Mouse (Mus musculus) v-Abl transformed pro-B cells (cell line): ENCODE measurements around the gene Cux2.

ENCODE experiments used
- in situ Hi-C, 2 experiments: fragments of 400-800 bp; cut with MboI; formaldehyde crosslinking; loops; one replicate each; pipeline ENCODE4 v1.15.1; 2025; ENCODE audit not compliant: unreplicated experiment in 2 of 2

The Cux2 gene

DNA sequence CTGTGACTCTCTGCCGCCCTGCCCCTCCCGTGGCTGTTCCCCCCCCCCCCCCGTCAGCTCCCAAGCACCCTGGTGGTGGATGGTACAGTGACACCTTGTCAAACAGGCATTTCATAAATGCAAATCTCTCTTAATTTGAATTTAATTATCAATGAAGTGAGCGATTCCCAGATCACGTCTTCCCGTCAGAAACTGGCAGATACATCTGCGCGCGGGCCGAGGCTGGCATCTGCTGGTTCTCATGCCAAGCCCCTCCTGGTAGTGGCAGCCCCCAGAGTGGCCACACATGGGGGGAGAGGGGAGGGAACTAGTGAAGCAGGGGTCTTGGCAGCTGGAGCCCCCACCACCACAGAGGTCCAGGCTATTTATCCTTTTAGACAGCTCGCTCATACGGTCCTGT, 73.6 kb downstream of the Cux2 start:
- in situ Hi-C loops: no loop called here

DNA sequence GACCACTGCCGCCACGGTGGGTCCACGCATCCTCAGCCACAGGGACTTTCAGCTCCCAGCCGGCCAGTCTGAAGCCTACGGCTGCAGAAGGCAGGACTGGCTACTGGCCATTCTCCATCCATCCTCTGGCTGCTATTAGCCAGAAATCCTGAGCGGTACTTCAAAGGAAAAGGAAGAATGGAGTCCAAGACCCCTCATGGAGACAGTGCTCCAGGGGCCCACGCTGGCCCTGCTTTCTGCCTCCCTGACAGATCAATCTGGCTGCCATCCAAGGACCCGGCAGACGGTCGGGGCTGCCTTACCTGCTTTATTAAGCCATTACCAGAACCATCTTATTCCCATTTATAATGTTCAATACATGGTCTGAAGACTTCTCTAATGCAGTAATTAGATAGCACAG, 76.4 kb downstream of the Cux2 start:
- in situ Hi-C loops: no loop called here

DNA sequence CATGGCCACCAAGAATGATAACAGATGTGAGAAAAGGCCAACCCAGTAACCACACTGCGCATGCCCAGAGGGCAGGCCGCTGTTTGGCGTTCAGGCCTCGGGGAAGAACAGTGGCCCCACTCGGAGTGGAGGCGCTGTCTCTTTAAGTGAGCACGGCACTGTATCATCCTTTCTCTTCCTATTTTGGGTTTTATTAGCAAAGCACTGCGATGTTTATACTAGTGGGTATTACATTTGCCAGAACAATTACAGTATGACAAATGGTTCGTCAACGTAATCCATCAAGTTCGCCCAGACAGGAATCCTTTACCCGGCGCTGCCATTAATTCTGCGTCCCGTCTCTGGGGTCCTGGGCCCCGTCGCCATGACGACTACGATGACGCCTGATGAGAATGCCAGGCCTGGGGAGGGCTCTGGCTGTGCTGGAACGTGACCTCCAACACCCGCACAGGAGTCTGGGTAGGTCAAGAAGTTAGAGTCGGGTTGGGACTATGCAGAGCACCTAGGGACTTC, 77.2 kb downstream of the Cux2 start:
- in situ Hi-C loops: no loop called here

DNA sequence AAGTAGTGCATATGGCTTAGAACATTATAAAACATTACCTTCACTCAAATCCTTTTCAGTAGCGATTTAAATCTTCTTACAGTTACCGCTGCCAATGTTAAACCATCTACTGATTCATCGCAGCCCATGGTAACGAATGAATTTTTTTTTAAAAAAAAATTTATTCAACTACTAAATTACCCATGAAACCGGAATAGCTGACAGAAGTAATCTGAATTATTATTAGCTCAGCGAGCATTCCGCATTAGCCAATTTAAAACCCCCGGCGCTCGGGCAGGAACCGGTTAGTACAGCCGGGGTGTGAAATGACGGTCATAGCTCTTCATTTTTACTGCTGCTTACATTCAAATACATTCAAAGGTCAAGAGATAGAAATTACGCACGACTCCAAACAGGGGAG, 80.9 kb downstream of the Cux2 start:
- in situ Hi-C loops: no loop called here

DNA sequence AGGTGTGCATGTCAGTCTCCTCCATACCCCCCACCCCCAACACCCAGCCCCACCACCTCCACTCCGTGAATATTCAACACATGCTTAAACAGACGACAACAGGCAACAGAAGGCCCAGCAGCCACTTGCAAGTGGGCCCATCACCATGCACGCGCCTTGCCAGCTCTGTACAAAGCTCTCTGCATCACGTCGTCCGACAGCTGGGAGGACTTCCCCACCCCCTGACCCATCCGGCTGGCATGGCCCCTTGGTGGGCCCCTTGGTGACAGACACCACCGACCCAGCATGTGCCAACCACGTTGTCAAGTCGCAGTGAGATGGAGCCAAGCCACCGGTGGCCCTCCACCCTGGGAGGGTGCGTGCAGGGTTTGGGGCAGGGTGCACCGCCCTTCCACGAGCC, 81.5 kb downstream of the Cux2 start:
- in situ Hi-C loops: no loop called here

DNA sequence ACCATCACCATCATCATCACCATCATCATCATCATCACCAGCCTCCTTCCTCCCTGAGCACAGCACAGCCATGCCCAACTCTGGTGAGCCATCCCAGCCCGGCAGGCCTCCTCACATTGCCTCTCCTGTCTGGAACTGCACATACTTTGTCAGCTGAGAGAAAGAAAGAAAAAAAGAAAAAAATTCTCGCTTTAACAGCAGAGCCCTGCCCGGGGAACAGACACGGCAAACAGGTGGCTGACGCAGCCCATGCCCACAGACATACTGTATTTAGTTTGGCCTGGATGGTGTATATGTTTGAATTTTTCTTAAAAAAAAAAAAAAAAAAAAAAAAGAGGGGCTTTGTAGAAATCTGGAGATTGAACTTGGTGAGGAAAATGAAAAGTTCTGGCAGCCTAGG, 82.4 kb downstream of the Cux2 start:
- in situ Hi-C loops: no loop called here

DNA sequence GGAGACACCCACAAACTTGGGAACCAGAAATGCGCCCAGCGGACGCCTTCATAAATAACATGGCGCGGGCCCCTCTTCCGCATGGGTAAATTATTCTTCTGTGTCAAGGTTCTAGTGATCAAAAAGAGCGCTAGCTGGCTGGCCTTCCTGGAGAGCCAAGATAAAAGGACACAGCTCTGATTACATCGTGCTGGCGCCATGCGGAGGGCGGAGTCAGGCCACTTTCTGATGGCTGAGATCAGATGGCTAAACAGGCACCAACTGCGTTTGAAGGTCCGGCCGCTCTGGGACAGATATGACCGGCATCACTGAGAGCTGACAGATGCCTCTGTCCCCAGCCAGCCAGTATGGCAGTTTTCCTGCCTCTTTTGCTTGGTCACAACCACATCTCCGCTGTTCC, 83.0 kb downstream of the Cux2 start:
- in situ Hi-C loops: no loop called here

DNA sequence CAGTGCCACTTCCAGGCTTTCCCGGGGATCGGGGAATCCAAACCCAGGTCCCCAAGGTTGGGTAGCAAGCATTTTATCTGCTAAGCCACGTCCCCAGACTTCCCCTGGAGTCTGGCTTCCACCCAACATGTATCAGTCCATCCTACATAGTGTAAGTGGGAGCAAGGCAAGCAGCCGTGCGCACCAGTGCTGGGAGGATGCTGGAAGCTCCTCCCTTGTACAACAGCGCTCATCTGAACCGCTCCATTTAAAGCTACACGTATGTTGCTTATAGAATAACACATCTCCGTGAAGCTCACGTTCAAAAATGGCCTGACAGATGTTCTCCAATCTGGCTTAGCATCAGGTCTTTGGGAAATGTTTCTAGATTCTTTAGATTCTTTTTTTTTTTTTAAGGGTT, 86.9 kb downstream of the Cux2 start:
- in situ Hi-C loops: no loop called here

DNA sequence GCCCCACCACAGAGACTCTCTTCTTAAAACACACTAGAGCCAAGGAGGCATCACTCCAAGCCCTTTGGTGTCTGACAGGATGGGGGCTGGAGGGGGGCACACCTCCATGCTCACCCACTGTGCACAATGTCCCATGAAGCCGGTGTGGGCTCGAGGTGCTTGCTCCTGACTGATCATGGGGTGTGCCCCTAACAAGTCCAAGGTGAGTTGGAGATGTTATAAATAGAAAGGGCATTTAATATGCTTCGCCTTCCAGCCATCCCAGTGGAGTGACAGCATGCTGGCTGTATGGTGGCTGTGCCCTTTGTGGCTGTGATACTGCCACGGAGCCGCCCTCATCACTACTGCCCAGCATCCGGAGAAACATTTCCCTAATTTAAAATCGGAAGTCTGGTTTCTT, 87.5 kb downstream of the Cux2 start:
- in situ Hi-C loops: no loop called here

DNA sequence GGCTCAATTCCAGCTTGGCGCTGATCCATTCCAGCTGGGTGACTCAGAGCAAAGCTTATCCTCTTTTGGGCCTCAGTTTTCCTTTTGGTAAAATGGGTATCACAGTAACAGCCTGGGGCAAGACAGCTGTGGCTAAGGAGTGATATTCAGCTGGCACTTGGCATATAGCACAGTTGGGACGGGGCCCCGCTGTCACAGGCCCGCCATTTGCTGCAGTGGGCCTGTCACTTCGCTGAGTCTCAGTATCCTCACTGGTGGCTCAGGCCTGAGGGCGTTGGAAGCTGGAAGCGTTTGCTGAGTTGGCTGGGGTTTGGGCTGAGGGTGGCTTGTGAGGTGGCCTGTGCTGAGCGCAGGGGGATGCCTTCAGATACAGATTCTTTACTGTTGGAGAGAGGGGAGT, 88.6 kb downstream of the Cux2 start:
- in situ Hi-C loops: no loop called here

DNA sequence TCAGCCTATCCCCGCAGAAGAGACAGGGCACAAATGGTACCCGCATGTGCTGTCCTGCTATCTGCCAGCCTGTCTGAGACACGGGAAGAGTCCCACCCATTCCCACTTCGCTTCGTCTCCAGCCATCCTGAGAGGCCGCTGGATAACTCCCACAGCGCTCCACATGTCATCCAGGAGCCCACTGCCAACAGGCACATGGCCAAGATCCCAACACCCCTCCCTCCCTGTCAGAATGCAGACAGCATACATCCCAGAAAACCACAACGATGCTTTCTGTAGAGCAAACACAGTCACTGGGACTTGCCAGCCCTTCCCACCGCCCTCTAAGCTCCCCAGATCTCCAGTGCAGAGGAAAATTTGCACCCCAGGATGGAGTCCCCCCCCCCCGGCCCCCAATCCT, 90.2 kb downstream of the Cux2 start:
- in situ Hi-C loops: no loop called here

DNA sequence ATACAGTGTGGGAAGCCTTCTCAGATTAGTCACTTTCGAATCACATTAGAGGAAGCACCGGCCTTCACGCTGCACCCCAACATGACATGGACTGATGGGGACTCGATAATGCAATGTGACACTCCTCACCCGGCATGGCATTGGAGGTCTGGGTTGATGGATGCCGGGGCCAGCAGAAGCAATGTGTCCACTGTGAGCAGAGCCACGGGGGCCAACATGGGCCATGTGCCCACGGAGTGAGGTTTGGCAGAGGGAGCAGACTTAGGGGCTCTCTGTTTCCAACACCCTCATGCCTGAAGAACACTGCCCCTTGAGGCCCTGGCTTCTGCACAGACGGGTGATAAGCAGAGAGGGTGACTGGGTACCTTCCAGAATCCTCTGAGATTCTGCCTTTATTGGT, 91.4 kb downstream of the Cux2 start:
- in situ Hi-C loops: no loop called here

DNA sequence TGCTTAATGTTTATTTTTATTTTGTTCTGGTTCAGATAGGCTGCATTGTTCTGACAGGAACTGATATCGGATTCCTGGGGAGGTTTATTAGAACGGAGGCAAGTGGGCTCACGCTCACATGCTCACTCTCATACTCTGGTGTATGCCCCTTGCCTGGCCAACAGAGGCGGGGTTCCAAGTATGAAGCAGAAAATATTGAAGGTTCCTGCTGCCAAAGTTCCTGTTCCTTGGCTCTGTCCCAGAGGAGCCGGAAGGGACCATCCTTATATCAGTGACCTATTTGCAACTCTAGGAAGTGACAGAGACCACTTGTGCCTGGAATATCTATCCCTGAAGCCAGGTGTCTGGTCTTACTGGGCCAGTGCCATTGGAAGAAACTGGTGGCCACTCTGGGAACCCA, 94.1 kb downstream of the Cux2 start:
- in situ Hi-C loops: no loop called here

DNA sequence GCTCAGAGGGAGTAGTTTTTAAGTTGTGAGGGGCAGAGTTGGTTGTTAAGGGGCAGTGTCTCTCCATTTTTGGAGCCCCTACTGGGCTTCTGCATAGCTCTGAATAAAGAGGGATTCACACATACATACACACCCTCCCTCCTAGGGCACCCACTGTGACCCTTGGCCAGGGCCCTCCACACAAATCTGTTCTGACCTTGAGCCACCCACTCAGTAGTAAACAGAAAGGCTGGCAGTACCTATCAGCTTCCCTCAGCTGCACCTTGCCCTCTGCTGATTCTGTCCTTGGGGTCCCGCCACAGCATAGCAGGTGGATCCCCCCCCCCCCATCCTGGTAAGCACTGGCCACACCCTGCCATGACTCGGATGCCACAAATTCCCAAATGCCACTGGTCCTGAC, 99.7 kb downstream of the Cux2 start:
- in situ Hi-C loops: no loop called here

DNA sequence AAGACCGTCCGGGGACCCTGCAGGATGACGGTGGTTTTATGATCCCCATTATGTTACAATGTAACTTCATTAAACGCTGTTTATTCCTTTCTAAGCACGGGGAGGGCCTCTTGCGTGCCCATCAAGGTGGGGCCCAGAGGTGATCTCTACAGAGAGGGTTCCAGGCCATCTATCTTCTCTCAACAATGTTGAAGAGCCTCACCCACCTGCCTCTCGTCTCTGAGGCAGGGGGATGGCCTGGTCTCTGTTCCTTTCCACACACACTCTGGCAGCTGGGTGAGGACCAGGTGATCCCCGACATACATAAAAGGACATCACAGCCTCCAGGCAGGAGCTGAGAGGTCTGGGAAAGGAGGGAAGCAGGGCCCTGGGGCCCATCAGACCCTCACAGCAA, 100.9 kb downstream of the Cux2 start:
- in situ Hi-C loops: loop anchor here (5.0 kb wide), 2 partner anchors 133 to 143 kb away; no protein-coding TSS in a partner anchor

DNA sequence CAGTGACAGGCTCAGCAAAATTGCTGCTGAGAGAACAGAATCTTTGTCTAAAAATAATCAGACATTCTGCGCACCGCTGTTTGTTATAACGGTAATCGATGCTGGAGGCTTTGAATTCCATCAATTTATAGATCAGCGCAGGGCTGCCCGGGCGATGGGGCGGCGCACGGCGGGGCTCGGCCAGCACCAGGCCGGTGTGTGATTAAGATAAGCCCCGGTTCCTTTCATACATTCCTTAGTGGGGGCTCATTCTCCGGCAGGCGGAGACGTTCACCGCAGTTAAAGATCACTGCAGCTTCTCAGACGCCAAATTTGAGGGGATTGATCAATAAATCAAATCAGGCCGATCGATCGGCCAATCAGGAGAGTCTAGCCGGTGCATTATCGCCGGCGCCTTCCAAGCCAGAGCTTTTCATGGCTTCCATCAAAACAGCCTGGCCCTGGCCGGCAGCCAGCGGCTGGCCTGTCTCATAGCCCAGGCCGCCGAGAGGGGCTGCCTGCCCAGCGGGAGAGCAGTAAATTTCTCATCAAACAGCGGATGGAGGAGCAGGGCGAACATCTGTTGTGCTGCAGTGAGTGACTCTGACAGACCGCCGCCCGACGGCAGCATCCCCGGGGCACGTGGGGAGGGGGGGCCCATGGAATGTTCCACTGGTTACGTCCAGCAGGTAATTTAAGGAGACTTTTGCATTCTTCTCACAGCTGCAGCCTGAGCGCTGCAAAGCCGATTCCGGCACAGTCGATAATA, 101.4 kb downstream of the Cux2 start:
- in situ Hi-C loops: loop anchor here (5.0 kb wide), 2 partner anchors 134 to 144 kb away; no protein-coding TSS in a partner anchor

DNA sequence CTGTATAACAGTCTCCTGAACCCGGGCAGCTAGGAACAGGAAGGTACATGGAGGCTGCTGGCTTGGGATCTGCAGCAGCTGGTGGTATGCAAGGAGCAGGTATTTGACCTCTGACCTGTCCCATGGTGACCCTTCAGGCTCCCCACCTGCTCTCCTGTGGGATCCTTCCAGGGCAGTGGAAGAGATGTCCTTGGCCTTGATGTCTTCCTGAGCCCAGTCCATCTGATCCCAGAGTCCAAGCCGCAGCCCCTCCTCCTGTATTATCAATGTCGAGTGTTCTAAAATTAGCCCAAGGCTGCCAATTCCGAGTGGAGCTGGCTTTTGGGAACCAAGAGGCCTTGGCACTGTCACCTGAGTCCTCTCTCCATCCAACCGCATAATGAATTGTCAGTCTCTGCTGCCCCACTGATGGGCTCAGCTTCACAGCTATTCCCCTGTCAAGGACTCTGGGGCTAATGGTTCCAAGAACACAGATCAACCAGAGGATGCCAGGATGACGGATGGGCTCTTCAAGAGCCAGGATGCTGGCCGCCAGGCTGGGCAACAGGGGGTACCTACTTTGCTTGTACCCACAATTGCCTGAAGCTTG, 103.2 kb downstream of the Cux2 start:
- in situ Hi-C loops: loop anchor here (5.0 kb wide), 2 partner anchors 136 to 146 kb away; no protein-coding TSS in a partner anchor

DNA sequence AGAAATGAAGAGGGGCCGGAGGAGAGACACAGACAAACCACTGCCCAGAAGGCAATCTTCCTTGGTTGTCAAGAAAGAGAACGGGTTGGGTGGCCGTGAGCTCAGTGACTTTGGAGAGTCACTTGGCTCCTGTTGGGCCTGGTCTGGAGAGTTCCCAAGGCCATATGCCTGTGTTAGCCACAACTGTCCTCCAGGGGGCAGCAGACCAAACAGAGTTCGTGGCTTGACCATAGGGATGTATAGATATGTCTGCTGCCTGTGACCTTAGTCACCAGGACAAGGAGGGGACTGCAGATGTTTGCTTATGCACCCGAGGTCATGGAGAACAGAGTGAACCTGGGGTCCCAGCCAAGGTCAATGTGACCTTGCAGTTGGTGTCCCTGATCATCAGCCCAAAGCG, 104.1 kb downstream of the Cux2 start:
- in situ Hi-C loops: loop anchor here (5.0 kb wide), 2 partner anchors 136 to 146 kb away; no protein-coding TSS in a partner anchor

DNA sequence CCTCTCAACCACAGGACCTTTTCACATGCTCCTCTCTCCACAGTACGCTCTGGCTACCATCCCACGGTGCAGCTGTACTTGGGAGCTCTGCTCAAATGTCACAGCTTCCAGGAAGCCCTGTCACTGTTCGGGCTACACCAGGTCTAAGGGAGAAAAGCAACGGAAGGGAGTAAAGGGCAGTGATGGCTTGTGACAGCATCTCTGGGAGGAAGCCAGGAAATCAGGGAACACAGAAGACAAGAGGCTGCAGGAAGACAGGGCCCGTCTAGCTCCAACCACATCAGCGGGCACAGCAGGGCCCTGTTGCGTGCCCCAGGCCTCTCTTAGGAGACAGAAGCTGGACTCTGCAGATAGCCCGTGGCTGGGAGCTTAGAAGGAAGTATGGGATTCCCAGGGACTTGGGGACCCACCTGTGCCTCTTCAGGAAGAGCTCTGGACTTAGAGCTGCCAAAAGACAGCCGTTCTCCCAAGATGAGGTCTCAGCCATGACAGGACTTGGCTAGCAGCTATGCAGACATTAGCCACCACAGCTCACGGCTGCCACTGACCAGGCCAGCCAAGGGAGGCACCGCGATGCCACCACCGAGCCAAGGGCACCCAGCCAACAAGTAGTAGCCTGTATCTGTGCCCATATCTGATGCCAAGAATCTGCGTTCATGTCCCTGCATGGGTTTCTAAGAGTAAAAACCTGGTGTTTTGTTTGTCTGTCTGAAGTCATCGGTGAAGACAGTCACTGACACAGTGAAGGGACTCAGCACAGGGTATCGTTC, 105.7 kb downstream of the Cux2 start:
- in situ Hi-C loops: no loop called here

DNA sequence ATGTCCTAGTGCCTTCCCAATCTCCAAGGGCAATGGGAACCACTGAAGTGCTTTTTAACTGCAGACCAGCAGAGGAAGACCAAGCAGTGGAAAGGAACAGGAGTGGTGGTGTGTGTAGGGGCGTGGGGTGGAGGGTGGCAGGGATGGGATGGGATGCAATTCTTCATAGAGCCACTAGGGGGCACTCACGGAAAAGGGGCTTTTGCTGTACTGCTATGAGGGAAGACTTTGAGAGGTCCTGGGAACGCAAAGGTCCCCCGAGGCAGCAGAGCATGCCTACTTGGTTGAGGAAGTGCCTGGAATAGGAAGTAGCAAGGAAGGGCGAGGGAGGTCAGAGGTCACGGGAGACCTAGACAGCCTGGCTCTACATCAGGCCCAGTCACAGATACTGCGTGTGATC, 106.4 kb downstream of the Cux2 start:
- in situ Hi-C loops: no loop called here

DNA sequence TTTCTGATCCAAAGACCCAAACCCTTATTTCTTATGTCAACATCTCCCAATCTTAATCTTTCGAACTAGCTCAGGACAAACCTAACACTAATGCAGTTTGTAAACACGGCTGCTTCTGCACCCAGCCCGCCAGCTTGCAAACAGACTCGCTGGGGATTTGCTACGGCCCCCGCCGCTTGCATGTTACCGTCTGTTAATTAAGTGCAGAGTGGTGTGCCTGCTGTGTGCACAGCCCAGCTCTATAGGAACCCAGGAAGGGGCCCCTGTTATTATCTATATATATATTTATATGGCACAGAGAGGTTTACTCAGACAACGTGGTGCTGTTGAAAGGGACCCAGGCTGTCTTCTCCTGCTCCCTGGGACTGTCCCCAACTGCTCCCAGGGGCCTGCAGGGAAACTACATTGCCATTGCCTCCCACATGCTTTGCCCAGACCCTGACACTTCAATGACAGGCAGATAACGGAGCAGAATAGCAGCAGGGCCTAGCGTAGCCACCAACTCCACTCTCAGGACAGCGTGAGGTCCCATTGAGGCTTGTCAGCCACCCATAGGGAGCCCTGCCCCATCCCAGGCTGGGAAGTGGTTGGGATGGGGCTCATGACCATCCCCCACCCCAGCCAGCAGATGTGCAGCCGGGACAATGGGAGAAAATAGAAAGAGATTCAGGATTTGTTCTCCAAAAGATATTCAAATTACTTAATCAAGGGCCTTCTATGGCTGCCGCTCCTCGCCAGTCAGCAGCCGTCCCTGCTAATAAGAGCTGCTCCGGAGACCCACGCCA, 111.6 kb downstream of the Cux2 start:
- in situ Hi-C loops: no loop called here
